Mouse (Mus musculus) urinary bladder, postnatal 25 days (tissue): Measurements from ENCODE around the gene Tnrc6b.

Experiments used
- DNase-seq: peaks from one replicate; pipeline ENCODE4 v3.0.0; 2022; ENCODE audit warnings: low spot score

The Tnrc6b gene

GRCm38 (mm10) chr15:80739972-80740371 is 28.9 kb downstream of the Tnrc6b start:
- DNase-seq, result no peak

- no peak for DNase-seq
Observed at GRCm38 (mm10) chr15:80741836-80742235, 30.7 kb downstream of the Tnrc6b start.

GRCm38 (mm10) chr15:80742991-80743474 is 31.9 kb downstream of the Tnrc6b start:
- DNase-seq, result no peak

GRCm38 (mm10) chr15:80743606-80744005 is 32.5 kb downstream of the Tnrc6b start:
- DNase-seq, result no peak

- DNase-seq, result no peak
Observed at GRCm38 (mm10) chr15:80744667-80745422, 33.7 kb downstream of the Tnrc6b start.

- no peak for DNase-seq
Observed at GRCm38 (mm10) chr15:80748979-80749378, 37.9 kb downstream of the Tnrc6b start.

GRCm38 (mm10) chr15:80753351-80753750 is 42.2 kb downstream of the Tnrc6b start:
- no peak for DNase-seq

GRCm38 (mm10) chr15:80754103-80754502 is 43.0 kb downstream of the Tnrc6b start:
- no peak for DNase-seq

GRCm38 (mm10) chr15:80759451-80759850 is 48.3 kb downstream of the Tnrc6b start:
- DNase-seq, result no peak

GRCm38 (mm10) chr15:80760504-80760903 is 49.4 kb downstream of the Tnrc6b start:
- no peak for DNase-seq

GRCm38 (mm10) chr15:80760935-80761334 is 49.8 kb downstream of the Tnrc6b start:
- DNase-seq, result no peak

- DNase-seq, result no peak
Observed at GRCm38 (mm10) chr15:80762621-80763020, 51.5 kb downstream of the Tnrc6b start.

- no peak for DNase-seq
Observed at GRCm38 (mm10) chr15:80764666-80765065, 53.6 kb downstream of the Tnrc6b start.

GRCm38 (mm10) chr15:80765381-80765780 is 54.3 kb downstream of the Tnrc6b start:
- no peak for DNase-seq

- DNase-seq, result no peak
Observed at GRCm38 (mm10) chr15:80768216-80768615, 57.1 kb downstream of the Tnrc6b start.

- no peak for DNase-seq
Observed at GRCm38 (mm10) chr15:80771926-80772441, 60.9 kb downstream of the Tnrc6b start.

GRCm38 (mm10) chr15:80774666-80775065 is 63.6 kb downstream of the Tnrc6b start:
- no peak for DNase-seq

- DNase-seq, result no peak
Observed at GRCm38 (mm10) chr15:80779006-80779405, 67.9 kb downstream of the Tnrc6b start.

- DNase-seq, result no peak
Observed at GRCm38 (mm10) chr15:80780154-80780751, 69.1 kb downstream of the Tnrc6b start.

- no peak for DNase-seq
Observed at GRCm38 (mm10) chr15:80781218-80781806, 70.2 kb downstream of the Tnrc6b start.

- no peak for DNase-seq
Observed at GRCm38 (mm10) chr15:80784553-80784971, 73.4 kb downstream of the Tnrc6b start.

GRCm38 (mm10) chr15:80785699-80786098 is 74.6 kb downstream of the Tnrc6b start:
- no peak for DNase-seq

GRCm38 (mm10) chr15:80787746-80788145 is 76.6 kb downstream of the Tnrc6b start:
- DNase-seq, result no peak
